Mouse (Mus musculus): ENCODE results near the gene Psapl1.

GRCm38 (mm10) chr5:36230301-36230780 is 26.5 kb downstream of the Psapl1 start:
- TF ChIP-seq POLR2A (IDR thresholded peaks at IDR 0.05; ENCODE audit: extremely low read depth, insufficient read depth, low read length) (no peak), CTCF (IDR thresholded peaks at IDR 0.05; ENCODE audit: low read depth, low read length) (no peak)
